Mouse (Mus musculus): ENCODE measurements at regions not wholly inside any gene's neighbourhood (a gene's known extent, or its start where the extent isn't known, plus 50 kb on each side); places are given as distances from the start of the nearest gene placed in this dataset.

DNA sequence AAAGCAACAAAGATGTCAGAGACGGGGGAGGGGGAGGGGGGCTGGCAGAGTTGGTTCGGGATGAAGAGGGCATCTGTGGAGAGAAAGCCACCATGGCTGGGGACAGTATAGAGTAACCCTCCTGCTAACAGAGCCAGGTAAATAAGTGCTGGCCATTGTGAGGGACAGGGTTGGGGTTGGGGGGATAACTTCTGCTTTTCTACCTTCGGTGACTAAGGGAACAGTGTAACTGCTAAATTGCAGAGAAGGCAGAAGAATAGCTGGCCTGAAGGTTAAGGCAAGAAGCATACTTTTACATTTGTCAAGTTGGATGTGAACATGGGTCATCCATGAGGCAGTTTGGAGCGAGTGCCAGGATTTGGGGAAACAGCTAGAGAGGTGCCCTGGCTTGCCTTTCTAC, 395.1 kb downstream of the H2al1j start:
- no peak overlapping the region for H3K4me2 ChIP-seq
- H3K27ac ChIP-seq (ENCODE audit: poor library complexity, severe bottlenecking), result no peak overlapping the region
- no peak for ATAC-seq (ENCODE audit: insufficient number of reproducible peaks, low FRiP score)
- H3K27me3 ChIP-seq (replicated peaks), result peaks cover 12% of the 10 kb centered on the region; the same call in 1 of the 2 replicates
- no peaks in the 10 kb centered on the region for H3K9me3 ChIP-seq (replicated peaks)
- H3K4me1 ChIP-seq (replicated peaks), result no peaks in the 10 kb centered on the region
- H3K9ac ChIP-seq, result no peak overlapping the region
- WGBS, result 70% methylated on average over 4 of the region's 4 CpGs
- H3K36me3 ChIP-seq, result no peaks in the 10 kb centered on the region
- H3K4me3 ChIP-seq, result no peak overlapping the region

DNA sequence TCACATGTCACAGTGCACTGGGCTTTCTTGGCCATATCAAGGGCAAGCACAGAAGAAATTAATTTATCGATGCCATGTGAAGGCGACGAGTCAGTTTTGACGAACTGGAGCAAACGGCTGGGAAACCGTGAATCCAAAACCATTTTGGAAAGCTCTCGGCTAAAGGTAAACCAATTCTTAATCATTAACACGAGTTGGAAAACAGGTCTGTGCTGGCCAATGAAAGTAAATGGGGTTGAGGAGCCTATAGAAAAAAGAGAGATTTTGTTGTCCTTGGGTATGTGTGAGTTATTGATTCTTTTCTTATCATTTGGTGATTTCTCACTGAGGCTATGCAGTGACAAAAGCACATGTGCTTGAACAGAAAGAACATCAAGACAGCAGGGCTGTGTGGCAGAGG, 397.1 kb downstream of the H2al1j start:
- Histone ChIP-seq H3K27ac (ENCODE audit: poor library complexity, severe bottlenecking) (no peak overlapping the region), H3K4me1 (replicated peaks) (no peaks in the 10 kb centered on the region; the same call in 1 of the 2 replicates), H3K36me3 (no peaks in the 10 kb centered on the region), H3K27me3 (replicated peaks) (peaks cover 13% of the 10 kb centered on the region; the same call in 1 of the 2 replicates), H3K9me3 (replicated peaks) (no peaks in the 10 kb centered on the region), H3K4me3 (no peak overlapping the region), H3K4me2 (no peak overlapping the region), H3K9ac (no peak overlapping the region)
- no peak for ATAC-seq (ENCODE audit: insufficient number of reproducible peaks, low FRiP score)
- 87% methylated on average over 8 of the region's 8 CpGs for WGBS

DNA sequence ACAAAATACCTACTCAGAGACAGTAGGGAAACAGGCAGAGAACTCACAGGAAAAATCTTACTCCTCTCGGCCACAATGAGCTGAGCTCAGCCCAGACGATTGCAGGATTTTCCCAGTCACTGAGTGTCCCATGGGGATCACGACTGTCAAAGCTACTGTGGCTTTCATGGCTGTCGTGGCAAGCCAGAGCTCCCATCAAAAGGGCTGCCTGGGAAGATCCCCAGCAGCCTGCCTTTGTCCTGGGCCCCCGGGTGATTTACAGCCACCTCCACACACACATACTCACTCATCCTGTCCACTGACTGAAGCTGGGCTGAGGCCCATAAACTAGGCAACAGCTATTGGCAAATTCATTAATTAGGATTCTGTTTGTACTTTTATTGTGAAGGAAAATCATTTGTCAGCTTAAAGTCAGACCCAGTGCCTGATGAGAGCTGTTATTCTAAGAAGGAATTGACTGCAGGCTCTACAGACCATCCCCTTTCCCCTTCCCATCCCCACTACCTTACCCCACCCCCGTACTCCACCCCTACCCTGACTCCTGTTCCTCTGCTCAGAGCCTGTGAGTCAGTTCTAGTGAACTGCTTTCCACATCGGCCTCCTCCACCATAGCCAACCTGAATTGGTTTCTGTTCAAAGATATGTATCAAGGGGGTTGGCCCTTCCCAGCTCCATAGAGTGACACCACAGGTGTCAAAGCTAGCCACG, 399.1 kb downstream of the H2al1j start:
- ATAC-seq (ENCODE audit: insufficient number of reproducible peaks, low FRiP score), result no peak
- H3K9ac ChIP-seq, result no peak overlapping the region
- WGBS, result 33% methylated on average over 8 of the region's 8 CpGs

DNA sequence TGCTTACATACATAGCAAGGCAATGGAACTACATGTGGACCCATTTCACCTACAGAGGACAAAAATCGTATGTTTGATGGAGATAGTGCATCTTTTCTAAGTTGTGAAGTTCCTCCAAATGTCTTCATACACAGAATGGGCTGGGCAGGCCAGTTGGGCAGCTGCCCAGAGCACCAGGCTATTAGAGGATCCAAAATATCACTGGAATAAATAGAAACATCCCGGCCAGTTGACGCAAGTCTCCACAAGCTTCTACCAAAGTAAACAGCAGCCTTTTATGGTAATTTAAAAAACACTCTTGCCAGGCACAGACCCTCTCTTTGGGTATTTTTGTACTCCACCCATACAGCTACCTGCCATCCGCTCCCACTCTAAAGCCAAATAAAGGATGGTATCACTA, 400.9 kb downstream of the H2al1j start:
- Histone ChIP-seq H3K4me3 (no peak overlapping the region), H3K36me3 (no peaks in the 10 kb centered on the region), H3K27me3 (replicated peaks) (peaks cover 18% of the 10 kb centered on the region), H3K9ac (no peak overlapping the region), H3K27ac (ENCODE audit: poor library complexity, severe bottlenecking) (no peak overlapping the region), H3K4me1 (replicated peaks) (no peaks in the 10 kb centered on the region; the same call in 1 of the 2 replicates), H3K9me3 (replicated peaks) (no peaks in the 10 kb centered on the region), H3K4me2 (no peak overlapping the region)
- 72% methylated on average over 4 of the region's 4 CpGs for WGBS
- no peak for ATAC-seq (ENCODE audit: insufficient number of reproducible peaks, low FRiP score)

More for the DNA sequence above, 399.1 kb downstream of the H2al1j start:
- no peak overlapping the region for H3K27ac ChIP-seq (ENCODE audit: poor library complexity, severe bottlenecking)
- H3K36me3 ChIP-seq, result no peaks in the 10 kb centered on the region
- no peak overlapping the region for H3K4me2 ChIP-seq
- H3K27me3 ChIP-seq (replicated peaks), result peaks cover 13% of the 10 kb centered on the region
- H3K4me1 ChIP-seq (replicated peaks), result no peaks in the 10 kb centered on the region; the same call in 1 of the 2 replicates
- no peaks in the 10 kb centered on the region for H3K9me3 ChIP-seq (replicated peaks)
- no peak overlapping the region for H3K4me3 ChIP-seq

- Histone ChIP-seq H3K27me3 (replicated peaks) (peaks cover 20% of the 10 kb centered on the region), H3K9me3 (replicated peaks) (no peaks in the 10 kb centered on the region), H3K9ac (no peak overlapping the region), H3K4me2 (no peak overlapping the region), H3K27ac (ENCODE audit: poor library complexity, severe bottlenecking) (no peak overlapping the region), H3K4me3 (no peak overlapping the region), H3K36me3 (no peaks in the 10 kb centered on the region), H3K4me1 (replicated peaks) (peaks cover 3% of the 10 kb centered on the region)
- ATAC-seq (ENCODE audit: insufficient number of reproducible peaks, low FRiP score), result no peak
- 68% methylated on average over 6 of the region's 6 CpGs for WGBS
Observed at GRCm38 (mm10) chrX:11729992-11730391, 402.4 kb downstream of the H2al1j start.

DNA sequence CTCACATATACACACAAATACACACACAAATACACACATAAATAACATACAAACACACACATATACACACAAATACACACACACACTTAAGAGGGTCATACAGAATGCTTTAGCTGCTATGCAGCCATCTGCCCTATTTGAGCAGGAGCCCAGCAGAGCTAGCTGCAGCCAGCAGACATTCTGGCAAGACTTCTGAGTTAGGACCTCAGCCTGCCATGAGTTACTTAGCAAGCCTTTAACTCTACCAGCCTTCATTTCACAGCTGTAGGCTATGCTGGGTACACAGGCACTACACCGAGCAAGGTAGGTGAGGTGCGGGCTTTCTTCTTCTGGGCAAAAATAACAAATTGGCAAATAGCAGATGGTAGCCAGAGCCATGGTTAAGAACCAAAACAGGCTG, 404.7 kb downstream of the H2al1j start:
- Histone ChIP-seq H3K4me1 (replicated peaks) (peaks cover 12% of the 10 kb centered on the region), H3K4me2 (no peak overlapping the region), H3K36me3 (no peaks in the 10 kb centered on the region), H3K4me3 (no peak overlapping the region), H3K9me3 (replicated peaks) (no peaks in the 10 kb centered on the region), H3K27me3 (replicated peaks) (peaks cover 29% of the 10 kb centered on the region), H3K27ac (ENCODE audit: poor library complexity, severe bottlenecking) (no peak overlapping the region), H3K9ac (no peak overlapping the region)
- ATAC-seq (ENCODE audit: insufficient number of reproducible peaks, low FRiP score), result no peak
- WGBS, result 95% methylated on average over 2 of the region's 2 CpGs

DNA sequence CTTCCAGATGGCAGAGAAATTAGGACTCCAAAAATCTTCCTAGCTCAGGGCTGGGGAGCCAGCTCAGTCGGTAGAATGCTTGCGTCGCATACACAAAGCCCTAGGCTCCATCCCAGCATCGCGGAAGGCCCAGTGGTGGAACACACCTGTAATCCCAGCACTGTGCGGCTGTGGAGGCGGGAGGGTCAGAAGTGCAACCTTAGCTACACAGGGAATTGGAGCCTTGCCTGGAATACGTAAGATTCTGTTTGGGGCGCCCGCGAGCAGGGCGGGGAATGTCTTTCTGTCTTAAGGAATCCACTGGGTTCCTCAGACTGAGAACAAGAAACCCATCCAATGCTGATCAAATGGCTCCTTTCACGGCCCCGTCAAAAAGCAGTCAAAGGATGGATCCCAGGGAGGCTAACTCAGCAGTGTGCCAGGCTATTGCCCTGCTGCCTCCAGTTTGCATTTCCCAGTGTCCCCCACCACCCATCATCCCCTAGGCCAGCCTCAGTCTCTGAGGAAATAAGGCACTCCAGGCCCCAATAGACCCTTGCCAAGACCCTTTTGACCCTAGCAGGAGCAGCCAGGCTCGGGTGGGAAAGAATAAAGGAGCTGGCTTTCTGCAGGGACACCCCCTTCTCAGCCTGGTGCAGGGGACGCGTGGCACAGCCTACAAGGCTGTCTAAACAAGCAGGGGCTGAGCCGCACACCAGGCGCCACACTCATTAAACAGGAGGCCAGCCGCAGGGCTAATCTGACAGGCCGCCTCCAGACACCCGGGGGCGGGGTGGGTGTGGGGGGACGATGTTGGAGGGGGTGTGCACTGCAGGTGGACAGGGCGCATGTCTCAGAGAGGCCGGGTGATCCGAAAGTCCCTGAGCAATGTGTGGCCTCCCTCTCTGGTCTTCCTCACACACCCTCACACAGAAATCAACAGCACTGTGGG, 407.1 kb downstream of the H2al1j start:
- 35% methylated on average over 27 of the region's 27 CpGs for WGBS
- Histone ChIP-seq H3K4me2 (peak overlapping the region; percentile 24; the same call in 1 of the 2 replicates), H3K36me3 (no peaks in the 10 kb centered on the region), H3K27ac (ENCODE audit: poor library complexity, severe bottlenecking) (peak overlapping the region; percentile 62), H3K27me3 (replicated peaks) (peaks cover 30% of the 10 kb centered on the region), H3K9me3 (replicated peaks) (no peaks in the 10 kb centered on the region), H3K4me3 (no peak overlapping the region), H3K4me1 (replicated peaks) (peaks cover 15% of the 10 kb centered on the region), H3K9ac (no peak overlapping the region)
- ATAC-seq (ENCODE audit: insufficient number of reproducible peaks, low FRiP score), result peak; percentile 51; the same call in 1 of the 2 replicates

DNA sequence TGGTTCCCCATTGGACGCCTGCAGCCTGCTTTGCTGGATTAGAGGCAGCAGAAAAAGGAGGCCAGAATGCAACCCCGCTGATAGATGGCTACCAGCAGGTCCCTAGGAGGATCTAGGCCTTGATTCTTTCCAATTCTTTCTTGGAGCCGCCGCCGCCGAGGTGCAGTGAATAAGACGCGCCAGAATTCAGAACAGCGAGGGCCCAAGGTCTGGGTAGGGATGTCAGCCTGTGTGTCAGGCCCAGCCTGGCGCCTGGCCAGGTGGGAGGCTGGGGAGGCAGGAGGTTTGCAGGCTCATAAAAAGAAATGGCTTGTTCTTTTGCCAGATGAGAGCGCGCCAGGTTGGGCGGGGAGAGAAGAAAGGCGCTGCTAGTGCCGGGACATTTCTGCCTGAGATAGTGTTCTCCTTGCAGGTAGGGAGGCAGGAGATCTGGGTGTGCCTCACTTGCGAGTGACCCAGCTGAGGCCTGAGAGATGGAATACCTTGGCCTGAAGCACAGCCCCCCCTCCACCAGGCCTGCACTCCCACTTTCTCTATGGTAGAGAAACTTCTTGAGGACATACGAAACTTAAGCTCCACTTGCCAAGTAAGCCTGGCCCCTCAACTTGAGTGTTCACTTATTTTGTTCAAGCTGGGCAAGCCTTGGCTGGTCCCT, 408.0 kb downstream of the H2al1j start:
- Histone ChIP-seq H3K9ac (no peak overlapping the region), H3K4me3 (no peak overlapping the region), H3K36me3 (no peaks in the 10 kb centered on the region), H3K27me3 (replicated peaks) (peaks cover 30% of the 10 kb centered on the region), H3K27ac (ENCODE audit: poor library complexity, severe bottlenecking) (peak overlapping the region; percentile 62), H3K9me3 (replicated peaks) (no peaks in the 10 kb centered on the region), H3K4me1 (replicated peaks) (peaks cover 18% of the 10 kb centered on the region), H3K4me2 (0 out of 2 replicates have a peak overlapping the region, but pooled peaks have one; percentile 3)
- no peak for ATAC-seq (ENCODE audit: insufficient number of reproducible peaks, low FRiP score)
- WGBS, result 36% methylated on average over 17 of the region's 17 CpGs

DNA sequence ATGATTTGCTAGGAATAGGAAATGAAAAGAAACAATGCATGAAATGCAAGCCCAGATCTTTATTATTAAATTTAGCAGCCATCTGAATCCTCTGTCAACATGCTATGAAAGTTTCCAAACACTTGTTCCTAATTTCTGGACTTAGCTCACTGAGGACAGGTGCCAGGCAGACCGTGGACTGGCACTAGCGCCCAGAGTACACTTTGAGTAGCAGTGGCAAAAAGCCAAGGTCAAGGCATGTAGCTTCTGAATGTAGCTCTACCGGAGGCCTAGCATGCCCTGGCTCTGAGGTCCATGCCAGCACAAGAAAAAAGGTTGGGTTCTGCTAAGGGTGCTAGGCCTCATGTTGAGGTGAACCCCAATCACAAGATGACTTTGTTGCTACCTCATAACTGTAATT, 408.9 kb downstream of the H2al1j start:
- peaks cover 30% of the 10 kb centered on the region for H3K27me3 ChIP-seq (replicated peaks)
- no peak overlapping the region for H3K27ac ChIP-seq (ENCODE audit: poor library complexity, severe bottlenecking)
- no peak for ATAC-seq (ENCODE audit: insufficient number of reproducible peaks, low FRiP score)
- H3K4me2 ChIP-seq, result no peak overlapping the region
- H3K9ac ChIP-seq, result no peak overlapping the region
- H3K9me3 ChIP-seq (replicated peaks), result no peaks in the 10 kb centered on the region
- peaks cover 18% of the 10 kb centered on the region for H3K4me1 ChIP-seq (replicated peaks)
- WGBS, result 75% methylated on average over 3 of the region's 3 CpGs
- H3K4me3 ChIP-seq, result no peak overlapping the region
- no peaks in the 10 kb centered on the region for H3K36me3 ChIP-seq

- ATAC-seq (ENCODE audit: insufficient number of reproducible peaks, low FRiP score), result no peak
- H3K27ac ChIP-seq (ENCODE audit: poor library complexity, severe bottlenecking), result no peak overlapping the region; the same call in 1 of the 2 replicates
Observed at GRCm38 (mm10) chrX:11739565-11739964, 411.9 kb downstream of the H2al1j start.

GRCm38 (mm10) chrX:11745911-11746310, 414.2 kb downstream of the Bcor start:
- no peaks in the 10 kb centered on the region for H3K27me3 ChIP-seq (replicated peaks)
- WGBS, result 39% methylated on average over 3 of the region's 3 CpGs
- H3K27ac ChIP-seq (ENCODE audit: poor library complexity, severe bottlenecking), result no peak overlapping the region
- no peak overlapping the region for H3K4me2 ChIP-seq
- no peak overlapping the region for H3K9ac ChIP-seq
- no peaks in the 10 kb centered on the region for H3K9me3 ChIP-seq (replicated peaks)
- no peak overlapping the region for H3K4me3 ChIP-seq
- H3K36me3 ChIP-seq, result no peaks in the 10 kb centered on the region
- peaks cover 7% of the 10 kb centered on the region; the same call in 1 of the 2 replicates for H3K4me1 ChIP-seq (replicated peaks)
- no peak for ATAC-seq (ENCODE audit: insufficient number of reproducible peaks, low FRiP score)

More at GRCm38 (mm10) chrX:11739565-11739964, 411.9 kb downstream of the H2al1j start:
- H3K4me1 ChIP-seq (replicated peaks), result peaks cover 18% of the 10 kb centered on the region
- H3K27me3 ChIP-seq (replicated peaks), result peaks cover 23% of the 10 kb centered on the region
- H3K4me2 ChIP-seq, result no peak overlapping the region
- H3K36me3 ChIP-seq, result no peaks in the 10 kb centered on the region
- H3K4me3 ChIP-seq, result no peak overlapping the region
- no peak overlapping the region for H3K9ac ChIP-seq
- WGBS, result 27% methylated on average over 7 of the region's 7 CpGs
- no peaks in the 10 kb centered on the region for H3K9me3 ChIP-seq (replicated peaks)

Data from heart, embryonic 12.5 days (tissue).